Mouse (Mus musculus) adrenal gland, adult 18-20 months (tissue): ENCODE results near the gene R3hdm2. TPM values are rescaled to one million over a fixed set of nuclear protein-coding genes. Genes with fewer than 3 reads are reported as not detected.

ENCODE experiments used
- DNase-seq, 2 experiments: peaks; one replicate each; pipeline ENCODE4 v3.0.0; 2021 to 2022; ENCODE audit warnings: low spot score in 2 of 2
- long read RNA-seq, 2 experiments: library from polyadenylated mRNA; stranded (forward); transcript quantifications; one replicate each; pipeline ENCODE4 v2.0.0; 2021
- total RNA-seq, 2 experiments: library from RNA; stranded (reverse); gene quantifications; 1 replicate in 1 of 2; 2 replicates in 1 of 2; pipeline ENCODE4 v1.2.3; 2021

R3hdm2 gene
- 100 to 1,000 TPM; 104 to 117 TPM for total RNA-seq
- long read RNA-seq, experiment 1, partial matches to known transcripts = 9 of 28 reads
- long read RNA-seq, experiment 1, other reads (novel, unspliced or antisense) = 19 of 28 reads
- long read RNA-seq, experiment 2, partial matches to known transcripts = 2 of 5 reads
- long read RNA-seq, experiment 2, other reads (novel, unspliced or antisense) = 3 of 5 reads

DNA sequence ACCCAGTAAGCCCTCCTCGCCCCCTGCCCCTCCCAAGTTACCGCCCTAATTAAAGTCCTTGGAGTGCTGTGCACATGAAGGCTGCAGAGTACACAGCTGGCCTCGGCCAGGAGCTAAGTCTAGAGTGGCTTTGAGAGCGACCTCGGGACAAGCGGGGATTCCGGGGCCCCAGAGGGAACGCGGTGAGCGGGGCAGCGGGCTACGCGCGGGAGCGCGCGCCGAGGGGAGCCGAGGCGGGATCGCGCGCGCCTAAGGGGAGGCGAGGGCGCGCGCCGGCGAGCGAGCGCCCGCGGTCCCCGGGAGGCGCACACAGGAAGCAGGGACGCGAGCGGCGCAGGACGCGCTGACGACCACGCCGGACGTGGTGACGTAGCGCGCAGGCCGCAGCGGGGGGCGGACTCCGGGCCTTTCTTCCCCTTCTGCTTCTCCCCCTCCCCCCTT lies at the start of gene R3hdm2:
R3hdm2 (plus strand) TSS at position 77 of the 441 bp plus-strand sequence.
- DNase-seq = peak; percentile 84 to 89

DNA sequence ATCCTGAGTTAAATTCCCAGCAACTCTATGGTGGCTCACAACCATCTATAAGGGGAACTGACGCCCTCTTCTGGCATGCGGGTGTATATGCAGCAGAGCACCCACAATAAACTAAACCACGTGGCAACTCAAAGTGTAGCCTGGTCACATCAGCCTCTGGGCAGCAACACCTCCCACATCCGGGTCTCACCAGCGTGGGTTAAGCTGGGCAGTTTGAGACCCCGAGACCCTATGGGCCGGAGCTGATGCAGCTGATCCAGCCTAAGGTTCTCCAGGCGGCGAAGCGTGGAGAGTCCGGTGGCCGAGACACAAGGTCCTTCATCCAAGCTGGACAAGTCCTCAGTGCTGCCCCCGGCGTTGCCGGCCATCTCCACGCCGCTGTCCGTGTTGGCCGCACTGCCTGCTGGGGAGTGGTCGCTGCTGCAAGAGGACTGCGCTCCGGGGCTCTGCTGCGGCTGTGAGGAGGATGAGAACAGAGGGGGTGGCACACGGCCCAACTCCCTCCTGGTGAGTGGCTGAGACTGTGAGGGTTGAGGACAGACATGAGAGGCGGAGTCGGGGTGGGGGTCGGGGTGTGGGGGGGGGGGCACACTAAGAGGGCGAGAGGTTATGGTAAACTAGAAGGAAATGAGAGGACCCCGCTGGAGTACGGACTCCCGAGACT lies 47.8 kb upstream of the R3hdm2 start:
- no peak for DNase-seq

DNA sequence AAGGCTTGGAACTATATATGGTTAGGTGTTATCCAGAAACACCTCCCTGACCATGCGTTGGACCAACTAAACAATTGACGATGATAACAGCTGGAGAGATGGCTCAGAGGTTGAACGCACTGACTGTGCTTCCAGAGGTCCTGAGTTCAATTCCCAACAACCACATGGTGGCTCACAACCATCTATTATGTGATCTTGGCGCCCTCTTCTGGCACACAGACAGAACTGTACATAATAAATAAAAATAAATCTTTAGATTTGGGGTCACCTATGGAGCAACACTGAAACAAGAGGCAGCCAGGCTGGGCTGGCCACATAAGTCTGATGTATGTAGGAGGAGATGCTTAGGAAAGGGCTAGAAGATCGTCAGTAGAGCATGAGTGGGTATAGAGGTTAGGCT lies 47.0 kb upstream of the R3hdm2 start:
- no peak for DNase-seq

DNA sequence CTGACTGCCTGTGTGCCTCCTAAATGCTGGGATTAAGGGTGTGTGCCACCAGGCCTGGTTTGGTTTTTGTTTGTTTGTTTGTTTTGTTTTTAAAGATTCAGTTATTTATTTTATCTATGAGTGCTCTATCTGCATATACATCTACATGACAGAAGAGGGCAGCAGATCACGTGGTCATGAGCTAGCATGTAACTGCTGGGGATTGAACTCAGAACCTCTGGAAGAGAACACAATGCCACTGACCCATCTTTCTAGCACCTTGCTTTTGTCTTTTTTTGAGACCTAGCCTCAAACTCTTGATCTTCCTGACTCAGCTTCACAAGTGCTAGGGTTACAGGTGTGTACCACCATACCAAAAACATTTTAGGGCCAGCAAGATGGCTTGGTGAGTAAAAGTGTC lies 44.9 kb upstream of the R3hdm2 start:
- DNase-seq = no peak

DNA sequence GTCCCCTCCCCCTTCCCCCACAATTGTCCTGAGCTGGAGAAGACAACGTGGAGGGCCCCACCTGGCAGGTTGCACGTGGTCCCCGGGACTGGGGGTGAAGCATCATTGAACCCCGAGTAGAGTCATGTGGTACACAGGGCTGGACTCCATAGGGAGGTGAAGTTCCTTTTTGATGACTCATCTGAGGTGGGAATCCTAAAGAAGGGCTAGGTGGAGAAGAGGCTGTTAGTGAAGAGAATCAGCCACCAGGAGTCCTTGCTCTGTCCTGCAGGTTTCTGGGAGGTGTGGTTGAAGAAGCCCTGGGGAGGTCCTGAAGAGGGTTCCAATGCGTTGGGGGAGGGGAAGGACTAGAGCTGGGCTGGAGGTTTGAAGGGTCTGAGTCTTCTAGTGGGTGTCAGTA lies 43.2 kb upstream of the R3hdm2 start:
- DNase-seq = no peak

DNA sequence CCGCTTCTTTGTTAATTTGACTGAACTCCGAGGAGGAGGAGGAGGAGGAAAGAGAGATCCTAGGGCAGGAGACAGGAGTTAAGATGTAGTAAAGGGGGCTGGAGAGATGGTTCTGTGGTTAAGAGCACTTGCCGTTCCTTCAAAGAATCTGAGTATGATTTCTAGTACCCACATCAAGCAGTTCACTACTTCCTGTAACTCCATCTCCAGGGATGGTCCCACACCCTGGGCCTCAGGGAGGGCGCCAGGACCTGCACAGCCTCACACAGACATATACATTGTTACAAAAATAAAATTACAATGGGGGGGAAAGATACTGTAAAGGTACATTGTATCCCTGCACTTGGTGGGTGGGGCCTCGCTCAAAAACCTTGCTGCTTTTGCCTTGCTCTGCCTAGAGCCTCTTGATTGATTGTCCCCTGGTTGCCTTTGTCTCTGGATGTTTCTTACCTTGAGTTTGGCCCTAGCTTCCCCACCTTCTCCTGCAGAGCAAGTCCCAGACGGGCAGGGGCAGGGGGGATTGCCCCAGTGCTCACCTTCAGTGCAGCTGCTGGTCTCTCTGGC lies 42.5 kb upstream of the R3hdm2 start:
- DNase-seq = no peak

DNA sequence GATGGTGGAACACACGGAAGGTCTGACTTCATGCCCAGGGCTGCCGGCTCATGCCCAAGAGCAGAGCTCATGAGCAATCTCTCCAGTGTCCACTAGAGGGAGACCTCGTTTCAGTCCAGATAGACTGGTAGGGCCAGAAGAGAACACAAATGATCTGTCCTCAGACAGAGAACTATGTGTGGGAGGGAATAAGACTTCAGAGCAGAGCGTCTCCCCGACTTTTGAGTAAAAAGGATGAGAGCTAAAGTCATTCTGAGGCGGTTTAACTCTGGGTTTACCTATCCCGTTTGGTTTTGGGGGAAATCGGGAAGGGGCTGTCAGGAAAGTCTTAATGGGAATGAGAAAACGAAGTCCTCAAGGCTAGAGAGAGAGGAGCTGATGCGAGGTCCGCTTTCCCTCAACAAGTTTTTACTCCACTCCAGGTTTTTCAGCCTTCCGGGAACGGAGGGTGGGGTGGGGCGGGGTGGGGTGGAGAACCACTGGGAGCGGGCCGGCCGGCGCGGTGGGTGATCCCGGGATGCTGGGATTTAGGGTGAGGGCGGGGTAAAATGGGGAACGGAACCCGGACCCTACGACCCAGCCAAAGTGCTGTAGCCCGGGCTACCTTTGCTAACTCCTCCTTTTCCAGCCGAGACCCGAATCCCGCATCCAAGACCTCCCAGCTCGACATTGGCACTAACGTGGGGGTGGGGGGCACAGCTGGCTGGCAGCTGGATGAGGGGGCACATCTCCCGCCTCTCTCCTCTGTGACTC lies 41.0 kb upstream of the R3hdm2 start:
- peak; percentile 76 to 80 for DNase-seq

DNA sequence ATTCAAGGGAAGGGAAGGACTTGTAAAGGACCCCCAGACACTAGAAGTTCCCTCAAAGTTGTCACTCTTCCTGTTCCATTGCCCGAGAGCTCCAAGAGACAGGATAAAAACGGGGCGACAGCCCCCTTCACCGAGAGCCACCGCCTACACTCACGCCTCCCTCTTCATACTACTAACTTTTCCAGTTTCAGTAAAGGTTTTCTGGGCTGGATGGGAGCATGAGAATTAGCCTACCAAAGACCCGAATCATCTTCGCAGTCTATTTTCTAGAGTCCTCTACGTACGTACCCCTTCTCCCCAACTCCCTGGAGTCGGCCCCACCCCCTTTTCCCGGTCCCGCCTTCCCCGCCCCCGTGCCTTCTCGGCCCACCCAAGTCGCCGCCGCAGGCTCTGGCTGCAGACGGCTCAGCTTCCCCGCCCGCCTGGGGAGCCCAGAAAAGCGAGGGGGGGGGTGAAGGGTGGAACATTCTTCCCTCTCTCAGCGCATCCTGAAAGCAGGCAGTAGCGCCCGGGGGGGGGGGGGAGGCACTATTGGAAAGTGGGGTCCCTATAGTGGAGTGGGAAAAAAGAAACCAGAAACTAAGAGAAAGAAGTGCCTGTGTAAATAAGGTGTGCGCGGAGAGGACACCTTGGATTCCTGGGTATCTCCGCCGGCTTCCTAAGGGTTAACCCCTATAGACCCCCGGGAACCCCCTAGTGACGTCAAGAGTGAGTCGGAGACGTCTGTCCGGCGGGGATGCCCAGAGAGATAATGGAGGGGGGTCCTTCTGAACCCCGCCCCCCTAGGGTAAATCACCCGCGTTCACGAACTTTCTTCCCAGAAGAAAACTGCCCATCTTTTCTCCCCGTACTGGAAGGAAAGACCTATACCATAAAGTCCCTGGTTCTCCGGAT lies 40.2 kb upstream of the R3hdm2 start:
- DNase-seq = peak in 1 of 2 experiments; percentile 24

DNA sequence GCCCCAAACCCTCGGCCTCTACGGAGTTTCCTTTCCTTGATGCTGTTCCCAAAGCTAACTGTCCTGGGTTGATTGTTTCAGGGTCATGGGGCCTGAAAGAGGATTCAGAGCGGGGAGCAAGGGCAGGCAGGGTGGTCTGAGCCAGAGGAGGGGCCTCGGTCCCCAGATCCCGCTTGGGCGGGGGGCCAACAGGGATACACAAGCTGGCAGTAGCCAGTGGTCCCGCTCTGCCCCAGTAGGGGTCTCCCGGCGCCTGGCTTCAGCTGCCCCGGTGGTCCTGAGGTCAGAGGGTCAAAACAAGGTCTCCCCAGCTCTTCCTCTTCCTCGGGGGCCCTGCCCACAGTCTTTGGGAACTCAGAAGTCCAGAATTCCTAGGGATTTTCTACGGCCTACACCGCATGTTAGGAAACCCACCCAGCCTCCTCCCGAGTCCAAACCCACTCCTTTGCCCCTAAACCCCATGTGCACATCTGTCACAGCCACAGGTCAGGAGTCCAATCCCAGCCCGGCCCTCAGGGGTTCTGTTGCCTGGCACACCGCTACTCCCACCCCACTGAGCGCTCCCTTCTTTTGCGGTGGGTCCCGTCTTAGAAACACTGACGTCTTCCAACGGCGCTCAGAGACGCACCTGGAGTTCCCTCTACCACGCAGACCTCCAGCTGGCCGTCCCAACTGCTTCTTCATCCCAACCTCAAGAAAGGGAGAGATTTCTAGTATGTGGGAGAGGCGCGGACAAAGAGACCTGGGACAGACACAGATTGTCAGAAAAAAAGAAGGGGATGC lies 39.4 kb upstream of the R3hdm2 start:
- no peak for DNase-seq

DNA sequence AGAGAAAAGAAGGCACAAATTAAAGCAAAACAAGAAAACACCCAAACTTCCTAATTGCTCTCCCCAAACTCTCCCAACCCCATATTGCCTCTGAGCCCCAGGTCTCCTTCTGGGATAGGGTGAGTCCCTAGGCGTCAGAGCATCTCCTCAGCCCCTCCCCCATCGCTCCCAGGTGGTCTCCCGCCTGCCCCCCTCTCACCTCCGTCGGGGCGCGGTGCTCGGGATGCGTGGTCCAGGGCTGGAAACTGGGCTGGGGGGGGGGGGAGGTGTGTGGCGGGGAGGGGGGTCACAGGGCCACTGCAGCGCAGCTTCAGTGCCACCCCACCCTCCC lies 38.8 kb upstream of the R3hdm2 start:
- no peak for DNase-seq

DNA sequence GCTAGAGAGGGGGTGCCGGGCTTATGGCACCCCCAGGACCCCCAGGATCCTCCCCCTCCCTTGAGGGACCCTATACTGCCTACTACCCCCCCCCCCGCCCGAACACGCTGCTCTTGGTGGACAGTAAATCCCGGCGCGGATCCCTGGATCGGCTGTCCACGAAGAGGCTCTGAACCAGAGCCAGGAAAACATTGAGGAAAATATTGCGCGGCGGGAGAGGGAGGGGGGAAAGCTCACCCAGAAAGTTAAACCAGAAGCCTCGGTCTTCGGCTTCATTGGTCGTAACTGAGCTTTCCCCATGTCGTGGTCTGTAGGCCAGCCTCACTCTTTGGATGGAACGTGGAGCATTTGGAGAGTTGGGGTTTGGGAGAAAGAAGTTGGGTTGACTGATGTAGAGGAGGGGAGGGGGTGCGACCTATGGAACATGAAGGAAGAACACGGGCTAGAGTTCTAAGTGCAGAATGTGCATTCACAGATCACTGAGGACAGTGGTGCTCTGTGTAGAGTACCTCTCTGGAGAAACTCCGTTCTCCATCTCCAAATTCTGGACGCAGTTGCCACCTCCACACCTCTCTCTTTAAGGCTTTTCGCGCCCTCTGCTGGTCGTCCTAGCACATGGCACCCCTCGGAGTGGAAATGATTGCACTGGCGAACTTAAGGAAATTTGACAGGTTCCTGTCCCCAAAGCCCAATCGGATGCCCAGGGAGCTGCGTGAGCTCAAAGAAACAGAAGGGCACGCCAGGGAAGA lies 38.1 kb upstream of the R3hdm2 start, which contains the start of gene Gli1:
Gli1 (minus strand) TSS at position 84 of the 749 bp plus-strand sequence.
- DNase-seq = peak; percentile 85 to 86

DNA sequence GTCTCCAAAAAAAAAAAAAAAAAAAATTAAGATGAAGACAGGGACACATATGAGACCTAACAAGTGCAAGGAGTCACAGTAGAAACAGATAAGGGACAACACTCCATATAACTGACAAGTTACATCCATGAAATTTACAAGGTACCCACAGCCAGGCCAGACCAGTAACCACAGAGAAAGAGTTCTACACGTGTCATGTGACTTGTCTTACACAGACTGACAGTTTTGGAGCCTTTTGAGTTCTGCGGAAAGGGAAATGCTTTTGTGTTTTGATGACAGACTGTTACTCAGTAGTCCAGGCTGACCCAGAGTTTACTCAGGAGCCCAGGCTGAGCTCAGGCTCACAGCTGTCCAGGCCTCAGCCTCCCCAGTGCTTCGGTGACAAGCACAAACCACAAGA lies 37.1 kb upstream of the R3hdm2 start:
- DNase-seq = no peak

DNA sequence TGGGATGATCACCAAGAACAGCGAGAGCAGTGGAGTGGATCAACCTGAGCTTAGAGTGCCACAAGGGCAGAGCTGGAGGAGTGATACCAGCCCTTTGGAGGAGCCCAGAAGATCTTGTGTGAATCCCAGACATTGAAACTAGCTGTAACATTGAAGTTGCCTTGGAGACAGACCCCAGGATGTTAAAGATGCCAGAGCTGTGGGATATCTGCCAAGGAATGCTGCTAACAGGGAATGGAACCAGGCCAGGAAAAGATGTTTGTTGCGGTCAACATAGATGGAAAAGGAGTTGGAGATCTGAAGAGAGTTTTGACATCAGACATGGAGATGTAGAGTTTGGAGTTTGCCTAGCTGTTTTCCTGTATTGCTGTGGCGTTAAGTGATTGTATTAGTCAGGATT lies 34.0 kb upstream of the R3hdm2 start:
- DNase-seq = no peak

DNA sequence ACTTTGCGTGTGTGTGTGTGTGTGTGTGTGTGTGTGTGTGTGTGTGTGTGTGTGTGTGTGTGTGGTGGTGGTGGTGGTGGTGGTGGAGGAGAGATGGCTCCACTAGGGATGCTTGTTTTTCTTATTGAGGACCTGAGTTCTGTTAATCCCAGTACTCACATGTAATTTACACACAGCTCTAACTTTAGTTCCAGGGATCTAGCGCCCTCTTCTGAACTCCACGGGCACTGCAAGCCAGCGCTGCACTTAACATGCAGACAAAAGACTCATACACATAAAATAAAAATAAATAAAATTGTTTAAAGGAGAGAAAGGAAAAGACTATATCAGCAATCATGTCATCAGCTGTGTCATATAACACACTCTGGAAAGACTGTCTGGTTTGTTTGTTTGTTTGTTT lies 31.2 kb upstream of the R3hdm2 start:
- DNase-seq = no peak

DNA sequence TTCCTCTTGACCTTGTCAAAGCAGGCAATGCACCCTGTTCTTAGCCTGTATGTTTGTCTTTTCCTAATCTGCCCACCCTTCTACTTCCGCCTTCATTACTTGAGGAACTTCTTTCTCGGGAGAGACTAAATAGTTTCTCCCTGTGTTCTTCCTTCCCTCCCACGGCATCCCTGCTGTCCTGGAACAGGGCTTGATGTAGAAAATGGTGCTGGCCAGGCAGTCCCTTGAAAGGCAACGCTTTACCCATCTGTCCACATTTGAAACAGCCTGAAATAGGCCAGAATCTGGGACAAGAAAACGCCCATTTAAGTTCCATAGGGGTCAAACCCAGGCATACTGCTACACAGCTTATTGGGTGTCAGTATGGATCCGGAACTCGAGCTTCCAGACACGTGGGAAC lies 30.3 kb upstream of the R3hdm2 start:
- DNase-seq = no peak

DNA sequence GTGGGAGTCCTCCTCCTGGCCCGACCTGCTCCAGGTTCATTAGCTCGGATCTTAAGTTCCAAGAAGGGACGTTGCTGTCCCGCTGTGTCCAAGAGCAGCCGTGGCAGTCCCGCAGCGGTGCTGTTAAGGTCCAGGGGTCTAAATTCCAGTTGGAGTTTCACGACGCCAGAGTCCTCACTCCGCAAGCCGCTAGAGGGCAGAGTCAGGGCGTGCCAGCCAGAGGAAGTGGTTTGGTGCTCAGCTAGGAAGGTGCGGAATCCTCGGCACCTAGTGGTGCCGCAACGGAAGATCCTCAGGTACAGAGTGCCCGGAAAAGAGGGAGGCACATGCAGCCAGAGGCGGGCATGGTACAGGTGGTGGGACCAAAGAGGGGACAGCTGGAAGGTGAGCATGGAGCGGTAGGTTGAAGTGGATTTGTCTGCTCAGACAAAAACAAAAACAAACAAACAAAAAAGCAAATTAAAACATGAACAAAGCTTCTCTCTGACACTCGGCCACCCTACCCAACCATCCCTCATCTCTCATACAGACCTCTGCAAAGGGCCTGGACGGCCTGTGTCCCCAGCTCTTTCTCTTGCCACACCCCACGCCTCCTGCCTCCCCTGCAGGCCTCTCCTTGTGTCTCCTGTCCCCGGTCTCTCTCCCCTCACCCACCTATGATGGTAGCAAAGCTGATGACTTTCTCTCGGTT lies 29.4 kb upstream of the R3hdm2 start:
- peak; percentile 51 to 62 for DNase-seq

DNA sequence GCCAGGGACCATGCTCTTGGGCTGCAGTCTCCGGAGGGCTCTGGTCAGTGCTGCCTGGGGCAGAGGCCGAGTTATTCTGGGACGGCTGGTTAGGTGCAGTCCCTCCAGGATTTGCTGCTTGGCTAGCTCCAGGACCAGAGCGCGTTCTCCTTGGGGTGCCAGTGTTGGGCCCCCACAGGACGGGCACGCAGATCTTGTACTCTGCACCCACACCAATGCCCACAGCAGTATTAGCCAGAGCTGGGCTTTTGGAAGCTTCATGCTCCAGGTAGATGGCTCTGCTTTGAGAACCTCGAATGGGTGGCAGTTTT lies 28.9 kb upstream of the R3hdm2 start:
- no peak for DNase-seq

DNA sequence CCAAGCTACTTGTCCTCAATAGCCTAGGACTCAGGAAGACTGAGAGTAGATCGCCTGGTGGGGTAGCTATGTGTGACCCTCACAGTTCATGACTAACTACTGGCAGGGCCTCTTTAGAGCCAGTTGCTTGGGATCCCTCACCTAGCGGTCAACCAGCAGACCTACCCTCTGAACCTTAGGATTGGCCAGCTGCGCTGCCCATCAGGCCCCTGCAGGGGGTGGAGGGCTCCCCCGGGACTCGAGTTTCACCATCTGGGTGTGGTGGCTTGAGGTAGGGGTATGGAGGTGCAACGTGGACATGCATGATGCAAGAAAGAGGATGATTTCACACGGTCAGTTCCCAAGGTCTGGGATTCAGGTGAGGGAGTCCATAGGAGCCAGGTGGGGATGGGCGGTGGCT lies 28.4 kb upstream of the R3hdm2 start:
- DNase-seq = no peak

DNA sequence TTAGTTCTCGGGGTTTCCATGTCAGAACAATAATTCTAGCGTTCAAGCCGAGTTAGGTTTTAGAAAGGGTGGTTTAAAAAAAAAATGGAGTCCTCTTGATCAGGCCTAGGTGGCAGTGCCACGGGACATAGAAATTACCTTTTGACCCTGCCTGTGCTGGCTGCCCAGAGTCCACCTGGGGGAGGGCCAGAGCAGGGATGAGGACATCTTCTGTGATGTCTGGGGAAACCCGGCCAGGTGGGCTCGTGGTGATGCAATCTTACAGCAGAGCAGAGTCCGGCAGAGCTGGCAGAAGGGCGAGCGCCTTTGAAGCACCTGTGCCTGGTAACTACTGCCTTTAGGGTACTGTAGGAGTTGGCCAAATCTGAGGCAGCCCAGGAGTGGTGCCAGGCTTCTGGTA lies 27.9 kb upstream of the R3hdm2 start:
- no peak for DNase-seq
